Mouse (Mus musculus) heart, postnatal 36 days (tissue): ENCODE results near the gene Ybx2. TPM values are rescaled to one million over a fixed set of nuclear protein-coding genes. Genes with fewer than 3 reads are reported as not detected.

Experiments
- DNase-seq, 2 experiments: peaks; one replicate each; pipeline ENCODE4 v3.0.0; 2021 to 2022
- intact Hi-C: fragments of 180-260 bp; cut with DNase I; formaldehyde crosslinking; loops from one replicate; pipeline ENCODE4 v1.15.1; 2025
- total RNA-seq, 2 experiments: library from RNA; stranded (reverse); gene quantifications; 2 replicates each; pipeline ENCODE4 v1.2.3; 2021

The Ybx2 gene
- total RNA-seq, 2 experiments from 2014 or later = 18.4 to 20.3 TPM

DNA sequence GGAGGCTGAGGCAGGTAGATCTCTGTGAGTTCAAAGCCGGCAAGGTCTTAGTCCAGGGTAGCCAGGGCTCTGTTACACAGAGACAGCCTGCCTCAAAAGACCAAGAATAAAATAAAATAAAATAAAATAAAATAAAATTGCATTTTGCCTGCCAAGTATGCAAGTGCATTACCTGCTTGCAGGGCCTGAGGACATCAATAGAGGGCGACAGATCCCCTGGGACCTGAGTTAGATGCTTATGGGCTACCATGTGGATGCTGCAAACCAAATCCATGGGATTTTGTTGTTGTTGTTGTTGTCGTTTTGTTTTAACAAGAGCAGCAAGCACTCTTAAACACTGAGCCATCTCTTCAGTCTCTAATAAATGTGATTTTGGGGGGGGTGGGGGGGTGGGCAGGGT, 3.3 kb upstream of the Ybx2 start:
- no peak for DNase-seq
- intact Hi-C loops = loop anchor here (10.0 kb wide), 1 partner anchor 283 kb away; the partner anchor contains the start of gene Slc16a11

DNA sequence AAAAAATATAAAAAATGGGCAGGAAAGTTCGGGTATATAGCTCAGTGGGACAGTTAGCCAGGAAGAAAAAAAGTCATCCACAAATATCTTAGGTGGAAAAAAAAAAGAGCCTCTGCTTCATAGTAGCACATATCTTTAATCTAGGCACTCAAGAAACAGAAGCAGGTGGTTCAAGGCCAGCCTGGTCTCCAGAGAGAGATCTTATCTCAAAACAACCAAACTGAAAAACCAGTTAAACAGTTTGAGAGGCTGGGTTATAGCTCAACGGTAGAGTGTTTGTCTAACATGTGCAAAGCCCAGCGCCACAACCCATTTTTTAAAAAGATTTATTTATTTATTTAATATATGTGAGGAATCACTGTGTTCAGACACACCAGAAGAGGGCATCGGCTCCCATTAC, 2.5 kb upstream of the Ybx2 start:
- no peak for DNase-seq
- intact Hi-C loops = loop anchor here (10.0 kb wide), 1 partner anchor 282 kb away; the partner anchor contains the start of gene Slc16a11

DNA sequence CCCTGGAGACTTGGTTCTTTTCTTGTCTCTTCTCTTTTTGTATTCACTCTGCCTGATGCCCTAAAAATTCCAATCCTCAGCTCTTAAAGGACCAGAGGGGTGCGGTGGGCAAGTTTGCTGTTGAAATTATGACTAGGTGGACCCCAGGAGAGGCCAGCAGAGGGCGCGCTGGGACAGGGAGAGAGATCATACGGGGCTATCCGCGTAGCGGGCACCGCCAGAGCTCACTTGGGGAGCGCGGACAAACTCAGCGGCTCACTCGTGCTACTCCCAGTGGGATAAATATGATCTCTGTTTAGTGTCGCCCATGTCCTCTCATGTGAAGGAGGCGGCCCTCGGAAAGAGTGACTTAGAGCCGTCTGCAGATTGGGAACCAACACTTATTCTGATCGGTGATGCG, 1.4 kb upstream of the Ybx2 start:
- DNase-seq = peak; percentile 95 to 98
- intact Hi-C loops = loop anchor here (1.0 to 10.0 kb wide), 3 partner anchors 15 to 281 kb away; partner anchors contain the start of genes Acadvl and Slc16a11

DNA sequence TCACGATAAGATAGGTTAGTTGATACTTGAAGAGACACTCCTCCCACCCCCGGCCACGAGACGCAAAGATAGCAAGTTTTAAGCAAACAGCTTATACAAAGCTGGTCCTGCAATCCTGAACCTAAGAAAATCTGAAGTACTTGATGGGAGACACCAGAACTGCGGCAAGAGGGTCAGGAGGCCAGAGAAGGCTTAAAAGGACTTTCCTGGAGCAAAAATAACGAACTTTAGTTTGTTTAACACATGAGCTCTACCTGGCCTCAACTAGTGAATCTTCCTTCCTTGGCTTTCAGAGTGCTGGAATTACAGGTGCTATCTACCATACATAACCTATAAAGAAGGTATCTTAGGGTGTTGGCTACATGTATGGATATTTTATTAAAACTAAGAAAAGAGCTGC, 915 bp upstream of the Ybx2 start:
- DNase-seq = no peak
- intact Hi-C loops = loop anchor here (1.0 to 10.0 kb wide), 3 partner anchors 15 to 280 kb away; partner anchors contain the start of genes Acadvl and Slc16a11

DNA sequence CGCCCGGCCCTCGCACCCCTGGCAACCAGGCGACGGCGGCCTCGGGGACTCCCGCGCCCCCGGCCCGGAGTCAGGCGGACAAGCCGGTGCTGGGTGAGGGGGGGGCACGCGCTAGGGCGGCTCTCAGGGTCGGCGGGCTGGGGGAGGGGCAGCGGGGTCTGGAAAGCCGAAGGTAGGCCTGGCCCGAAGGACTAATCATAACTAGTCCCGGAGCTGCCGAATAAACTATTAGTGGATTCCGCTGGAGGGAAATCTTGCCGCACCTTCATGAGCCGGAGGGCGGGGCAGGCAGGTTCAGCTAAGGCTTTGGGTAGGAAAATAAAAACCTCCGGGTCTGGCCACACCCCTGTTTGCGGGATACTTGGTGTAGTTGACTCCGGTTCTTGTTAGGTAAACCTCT, 560 bp downstream of the Ybx2 start:
- intact Hi-C loops = loop anchor here (10.0 kb wide), 1 partner anchor 279 kb away; the partner anchor contains the start of gene Slc16a11
- DNase-seq = no peak

DNA sequence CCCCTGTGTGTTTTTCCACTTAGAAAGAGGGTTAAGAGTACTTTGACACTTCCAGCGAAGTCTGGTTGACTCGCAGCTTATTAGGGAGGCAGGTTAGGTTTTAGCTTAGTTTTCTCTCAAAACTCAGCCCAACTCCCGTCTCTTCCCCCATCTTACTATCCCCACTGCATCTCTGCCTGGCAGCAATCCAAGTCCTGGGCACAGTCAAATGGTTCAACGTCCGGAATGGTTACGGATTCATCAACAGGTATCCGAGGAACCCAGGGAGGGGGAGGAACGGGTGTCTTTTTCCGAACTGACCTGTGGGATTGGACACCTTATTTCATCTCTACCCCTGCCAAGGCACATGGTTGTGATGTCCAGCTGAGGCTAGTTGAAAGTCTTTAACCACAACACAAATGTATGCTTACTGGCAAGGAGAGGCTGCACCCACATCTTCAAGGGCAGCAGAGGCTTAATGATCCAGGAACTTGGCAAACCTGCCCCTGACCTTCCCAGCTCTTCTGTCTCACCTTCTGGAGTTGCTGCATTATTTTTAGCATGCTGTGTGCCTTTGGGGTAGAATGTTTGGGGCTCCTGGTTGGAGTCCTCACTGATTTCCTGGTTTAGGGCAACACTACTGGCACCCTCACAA, 1.2 kb downstream of the Ybx2 start:
- no peak for DNase-seq
- intact Hi-C loops = loop anchor here (1.0 to 10.0 kb wide), 2 partner anchors 9 to 278 kb away; partner anchors contain the start of gene Slc16a11

DNA sequence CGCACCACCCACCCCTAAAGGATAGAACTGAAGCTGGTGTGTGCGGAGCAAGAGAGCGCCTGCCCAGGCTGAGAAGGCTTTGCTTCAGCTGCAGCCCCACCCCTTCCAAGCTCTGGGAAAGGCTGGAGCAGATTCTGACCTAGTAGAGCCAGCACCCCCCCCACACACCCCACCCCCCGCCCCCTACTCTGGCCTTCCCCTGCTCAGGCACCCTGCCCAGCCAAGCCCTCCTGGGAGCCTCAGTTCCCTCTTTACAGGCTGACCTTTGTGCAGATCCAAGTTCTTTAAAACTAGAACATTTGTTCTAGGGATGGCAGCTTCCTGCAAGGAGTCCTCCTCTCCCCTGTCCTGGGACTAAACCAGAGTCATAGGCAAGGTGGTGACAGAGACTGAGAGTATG, 1.8 kb downstream of the Ybx2 start:
- intact Hi-C loops = loop anchor here (1.0 to 10.0 kb wide), 2 partner anchors 9 to 277 kb away; partner anchors contain the start of gene Slc16a11
- DNase-seq = peak; percentile 65 to 69

DNA sequence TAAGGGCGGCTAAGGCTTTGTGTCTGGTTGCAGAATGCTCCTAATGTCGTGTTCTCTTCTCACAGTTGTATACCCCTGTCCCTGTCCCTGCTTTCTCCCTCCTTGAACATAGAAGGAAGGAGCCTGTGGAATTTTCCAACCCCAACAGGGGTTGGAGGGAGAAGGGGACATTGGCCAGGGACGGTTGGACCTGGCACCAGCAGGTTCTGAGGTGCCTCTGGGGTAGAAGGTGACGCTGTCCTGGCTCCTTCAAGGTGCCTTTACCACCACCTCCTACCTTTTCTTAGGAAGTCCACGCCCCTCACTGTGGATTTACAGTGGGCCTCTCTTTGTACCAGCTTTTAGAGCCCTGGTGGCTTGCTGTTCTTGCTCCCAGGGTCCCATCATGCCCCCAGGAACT, 2.2 kb downstream of the Ybx2 start:
- intact Hi-C loops = loop anchor here (1.0 to 10.0 kb wide), 2 partner anchors 8 to 277 kb away; partner anchors contain the start of gene Slc16a11
- DNase-seq = peak in 1 of 2 experiments; percentile 24

DNA sequence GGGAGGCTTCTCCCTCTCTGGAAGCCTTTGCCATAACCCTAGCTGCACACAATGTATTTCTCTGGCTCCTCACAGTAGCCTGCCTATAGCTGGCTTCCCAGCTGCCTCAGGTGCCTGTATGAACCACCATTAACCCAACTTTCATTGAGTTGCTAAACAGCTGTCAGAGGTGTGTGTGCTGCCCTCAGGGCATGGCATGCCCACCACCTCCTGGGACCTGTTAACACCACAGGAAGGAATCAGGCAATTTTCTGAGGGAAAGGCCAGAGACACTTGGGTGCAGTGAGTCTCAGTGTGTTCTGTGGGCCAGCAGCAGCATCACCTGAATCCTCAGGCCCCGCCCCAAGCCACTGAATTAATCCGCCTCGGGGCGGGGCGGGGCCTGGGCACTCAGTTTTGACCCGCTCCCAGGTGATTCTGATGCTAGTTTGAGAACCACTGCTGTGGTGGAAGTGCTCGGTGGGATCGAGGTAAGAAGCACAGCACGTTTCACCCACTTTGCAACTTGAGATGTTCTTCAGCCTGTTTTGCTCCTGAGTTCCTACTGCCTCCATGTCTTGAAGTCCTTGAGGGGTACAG, 2.9 kb downstream of the Ybx2 start:
- DNase-seq = no peak
- intact Hi-C loops = loop anchor here (10.0 kb wide), 1 partner anchor 276 kb away; the partner anchor contains the start of gene Slc16a11

DNA sequence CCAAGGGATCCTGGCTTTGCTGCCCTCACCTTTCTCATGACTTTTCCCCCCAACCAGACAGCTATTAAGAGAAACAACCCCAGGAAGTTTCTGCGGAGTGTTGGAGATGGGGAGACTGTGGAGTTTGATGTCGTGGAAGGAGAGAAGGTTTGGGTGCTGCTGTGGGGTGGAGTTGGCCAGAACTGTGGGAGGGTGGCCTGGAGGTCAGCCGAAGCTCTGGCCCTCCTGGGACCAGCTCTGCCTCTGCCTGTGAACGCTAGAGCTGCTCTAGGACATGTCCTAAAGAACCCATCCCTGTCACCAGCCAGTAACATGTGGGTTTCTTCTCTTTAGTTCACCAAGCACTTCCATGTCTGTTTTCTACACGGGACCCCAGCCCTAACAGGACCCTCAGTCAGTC, 3.6 kb downstream of the Ybx2 start:
- peak in 1 of 2 experiments; percentile 22 for DNase-seq
- intact Hi-C loops = loop anchor here (10.0 kb wide), 1 partner anchor 276 kb away; the partner anchor contains the start of gene Slc16a11

DNA sequence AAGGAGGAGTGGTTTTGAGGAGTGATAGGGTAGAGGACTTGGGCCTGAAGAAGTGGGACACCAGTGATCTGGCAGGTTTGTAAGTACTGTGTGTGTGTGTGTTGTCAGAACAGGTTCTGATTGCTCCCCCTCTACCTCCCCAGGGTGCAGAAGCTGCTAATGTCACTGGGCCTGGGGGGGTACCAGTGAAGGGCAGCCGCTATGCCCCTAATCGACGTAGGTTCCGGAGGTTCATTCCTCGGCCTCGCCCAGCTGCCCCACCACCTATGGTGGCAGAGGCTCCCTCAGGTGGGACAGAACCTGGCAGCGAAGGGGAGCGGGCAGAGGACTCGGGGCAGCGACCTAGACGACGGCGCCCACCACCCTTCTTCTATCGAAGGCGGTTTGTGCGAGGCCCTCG, 4.1 kb downstream of the Ybx2 start:
- DNase-seq = no peak
- intact Hi-C loops = loop anchor here (10.0 kb wide), 1 partner anchor 275 kb away; the partner anchor contains the start of gene Slc16a11

DNA sequence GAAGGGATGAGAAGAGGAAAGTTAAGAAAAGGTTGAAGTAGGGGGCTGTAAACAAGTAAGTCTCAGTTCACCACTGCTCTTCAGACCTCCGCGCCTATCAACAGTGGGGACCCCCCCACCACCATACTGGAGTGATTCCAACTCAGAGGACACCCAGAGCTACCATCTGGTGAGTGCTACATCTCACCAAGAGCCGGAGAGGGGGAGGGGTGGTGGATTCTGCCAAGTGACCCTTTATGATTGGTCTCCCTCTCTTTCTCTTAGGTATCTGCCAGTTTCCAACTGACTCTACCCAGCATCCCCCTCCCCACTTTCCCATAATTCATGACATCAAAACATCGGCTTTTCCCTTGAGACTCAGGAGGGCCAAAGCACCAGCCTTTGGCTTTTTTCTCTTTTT, 5.4 kb downstream of the Ybx2 start:
- DNase-seq = no peak
- intact Hi-C loops = no loop called here

DNA sequence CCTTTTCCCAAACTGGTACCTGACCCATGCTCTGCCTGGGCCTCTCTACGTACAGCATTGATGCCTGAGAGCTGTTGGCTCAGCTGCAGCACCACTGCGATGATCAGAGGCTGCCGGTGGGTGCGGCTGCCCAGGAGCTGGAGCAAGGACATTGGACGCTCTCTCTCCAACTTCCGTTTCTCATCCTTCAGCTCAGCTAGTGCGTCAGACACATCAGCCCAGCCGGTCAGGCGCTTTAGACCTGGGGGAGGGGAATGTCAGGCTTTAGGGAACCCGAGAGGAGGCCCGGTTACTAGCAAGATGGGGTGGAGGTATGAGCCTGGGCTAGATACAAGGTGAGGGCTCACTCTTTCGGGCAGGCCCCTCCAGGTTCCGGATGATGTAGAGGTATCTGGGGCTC, 9.6 kb downstream of the Ybx2 start:
- DNase-seq = no peak
- intact Hi-C loops = no loop called here

DNA sequence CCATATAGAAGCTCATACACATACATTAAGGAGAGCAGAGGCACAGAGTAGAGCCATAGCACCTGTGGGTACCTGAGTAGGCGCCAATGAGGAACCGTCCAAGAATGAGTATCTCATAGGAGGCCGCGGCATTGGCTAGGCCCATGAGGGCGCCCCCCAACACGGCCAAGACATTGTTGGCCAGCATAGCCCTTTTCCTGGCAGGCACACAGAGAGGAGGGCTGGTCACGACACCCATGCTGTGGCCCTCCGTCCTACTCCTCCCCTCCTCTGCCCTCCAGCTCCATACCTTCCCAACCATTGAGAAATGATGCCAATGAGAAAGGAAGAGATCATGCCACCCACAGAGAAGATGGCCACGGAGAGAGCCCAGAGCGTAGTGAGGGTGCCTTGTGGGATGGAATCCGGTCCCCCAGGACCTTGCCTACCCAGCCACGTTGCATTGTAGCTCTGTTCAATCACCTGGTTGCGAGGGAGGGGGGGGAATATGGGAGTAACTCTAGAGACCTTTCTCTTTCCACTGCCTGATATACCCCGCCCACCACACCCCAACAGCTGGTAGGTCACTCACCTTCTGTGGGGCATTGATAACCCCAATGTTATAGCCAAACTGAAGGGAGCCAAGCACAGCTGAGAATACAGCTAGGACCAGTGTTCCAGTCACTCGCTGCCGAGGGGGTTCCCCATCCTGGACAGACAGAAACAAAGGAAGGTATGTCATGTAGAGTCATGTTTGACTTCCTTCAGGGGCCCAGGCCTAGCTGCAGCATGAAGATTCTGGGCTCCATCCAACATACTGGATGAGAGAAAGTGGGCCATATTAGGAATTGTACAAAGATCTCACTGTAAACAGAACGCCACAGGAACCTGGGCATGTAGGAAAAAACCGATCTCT, 10.6 kb downstream of the Ybx2 start:
- DNase-seq = peak in 1 of 2 experiments; percentile 22
- intact Hi-C loops = loop anchor here (1.0 kb wide), 1 partner anchor 9 kb away; no protein-coding TSS in a partner anchor

DNA sequence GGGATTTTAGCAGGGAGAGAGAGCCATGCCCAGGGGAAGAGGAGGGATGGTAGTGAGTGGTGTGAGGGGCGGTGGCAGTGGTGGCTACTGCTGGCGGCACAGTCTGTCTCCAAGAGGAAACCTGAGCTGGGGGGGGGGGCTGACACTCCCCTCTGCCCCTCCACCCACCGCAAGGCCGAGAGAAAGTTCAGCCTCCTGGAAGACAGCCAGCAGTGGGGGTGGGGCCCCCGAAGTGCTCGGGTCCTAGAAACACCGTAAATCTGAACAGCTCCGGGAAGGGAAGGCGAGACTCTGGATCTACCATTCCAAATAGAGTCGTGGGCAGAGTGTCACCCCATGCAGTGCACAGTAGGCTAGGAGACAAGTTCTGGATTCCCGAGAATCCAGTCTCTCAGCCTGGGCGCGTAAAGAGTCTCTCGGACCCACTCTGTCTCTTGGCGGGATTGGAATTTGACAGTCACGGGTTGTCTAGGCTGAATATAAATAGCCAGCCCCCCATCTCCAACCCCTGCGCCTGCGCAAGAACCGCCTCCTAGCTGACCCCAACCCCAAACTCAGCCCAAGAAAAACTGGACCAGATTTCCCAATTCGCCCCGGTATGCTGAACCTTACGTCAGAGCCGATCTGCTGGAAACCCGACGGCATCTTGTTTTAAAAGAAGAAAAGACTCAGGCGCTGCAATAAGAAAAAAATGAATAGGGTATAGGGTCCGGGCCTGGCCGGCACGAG, 11.9 kb downstream of the Ybx2 start:
- intact Hi-C loops = loop anchor here (2.0 kb wide), 1 partner anchor 71 kb away; no protein-coding TSS in a partner anchor
- DNase-seq = peak; percentile 59 to 75

DNA sequence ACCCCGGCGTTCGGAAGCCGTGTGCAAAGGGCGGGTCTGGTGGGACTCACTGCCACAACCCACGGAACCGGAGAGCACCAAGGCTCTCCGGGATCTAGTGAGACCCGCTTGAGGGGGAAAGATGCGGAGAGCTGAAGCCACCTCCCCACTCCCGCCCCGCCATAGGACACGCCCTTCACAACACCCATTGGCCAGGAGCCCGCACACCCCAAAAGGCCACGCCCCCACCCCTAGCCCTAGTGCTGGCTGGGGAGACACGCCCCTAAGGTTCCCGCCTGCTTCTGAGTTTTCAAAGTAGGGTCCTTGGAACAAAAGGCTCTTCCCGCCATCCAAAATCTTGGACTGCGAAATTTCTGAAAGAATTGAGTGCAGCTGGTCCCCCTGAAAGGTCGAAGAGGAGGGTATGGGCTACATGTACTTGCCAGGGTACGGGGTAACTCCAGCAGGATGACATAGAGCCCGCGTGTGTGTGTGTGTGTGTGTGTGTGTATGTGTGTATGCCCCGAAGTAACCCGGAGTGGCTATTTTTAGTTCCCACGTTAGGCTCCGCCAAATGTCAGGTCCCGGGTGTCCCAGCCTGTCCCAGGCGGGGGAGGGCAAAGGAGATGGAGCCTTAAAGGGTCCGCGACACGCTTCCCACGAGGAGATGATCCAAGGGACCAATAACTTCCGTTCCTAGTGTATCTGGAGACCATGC, 12.6 kb downstream of the Ybx2 start, which contains the start of gene Slc2a4:
Slc2a4 (minus strand) TSS at position 123 of the 697 bp plus-strand sequence.
- peak; percentile 88 to 92 for DNase-seq
- intact Hi-C loops = loop anchor here (2.0 kb wide), 1 partner anchor 71 kb away; no protein-coding TSS in a partner anchor

DNA sequence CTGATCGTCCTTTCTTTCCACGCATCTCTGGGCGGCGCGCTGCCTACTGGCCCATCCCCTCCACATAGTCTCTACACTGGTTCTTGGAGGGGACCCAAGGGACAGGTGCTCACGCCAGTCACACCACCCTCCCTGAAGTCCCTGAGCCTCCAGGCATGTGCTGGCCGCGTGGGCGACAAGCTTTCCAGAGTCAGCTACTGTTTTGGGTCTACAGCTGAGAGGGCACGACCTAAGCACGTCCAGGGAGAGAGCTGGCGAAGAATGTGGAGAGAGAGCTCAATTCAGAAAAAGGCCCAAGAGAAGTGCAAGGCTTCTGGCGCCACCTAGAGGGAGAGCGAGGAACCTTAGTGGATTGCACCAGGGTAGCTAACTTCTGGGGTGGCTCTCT, 13.2 kb downstream of the Ybx2 start:
- intact Hi-C loops = loop anchor here (1.0 to 2.0 kb wide), 2 partner anchors 14 to 72 kb away; no protein-coding TSS in a partner anchor
- peak; percentile 91 for DNase-seq

DNA sequence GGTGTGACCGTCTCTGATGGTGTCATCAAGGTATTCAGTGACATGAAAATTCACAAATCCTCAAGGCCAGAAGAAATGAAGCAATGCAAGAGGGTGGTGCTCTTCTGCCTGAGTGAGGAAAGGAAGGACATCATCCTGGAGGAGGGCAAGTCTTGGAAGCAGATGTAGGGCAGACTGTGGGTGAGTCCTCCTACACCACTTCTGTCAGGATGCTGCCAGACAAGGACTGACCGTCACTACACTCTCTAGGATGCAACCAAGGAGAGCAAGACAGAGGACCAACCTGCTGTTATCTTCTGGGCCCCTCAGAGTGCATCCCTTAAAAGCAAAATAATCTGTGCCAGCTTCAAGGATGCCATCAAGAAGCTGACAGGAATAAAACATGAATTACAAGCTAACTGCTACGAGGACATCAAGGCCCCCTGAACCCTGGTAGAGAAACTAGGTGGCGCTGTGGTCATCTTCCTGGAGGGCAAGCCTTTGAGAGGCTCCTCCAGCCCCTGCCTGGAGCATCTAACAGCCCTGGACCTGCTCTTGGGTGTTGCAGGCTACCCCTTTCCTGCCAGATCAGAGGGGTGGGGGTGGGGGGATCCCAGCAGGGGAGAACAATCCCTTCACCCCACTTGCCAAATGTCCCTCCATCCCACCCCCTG, 15.3 kb downstream of the Ybx2 start:
- intact Hi-C loops = no loop called here
- no peak for DNase-seq
